19 mouse cellular contexts compared by ENCODE assay signal in the genomic region with DNA sequence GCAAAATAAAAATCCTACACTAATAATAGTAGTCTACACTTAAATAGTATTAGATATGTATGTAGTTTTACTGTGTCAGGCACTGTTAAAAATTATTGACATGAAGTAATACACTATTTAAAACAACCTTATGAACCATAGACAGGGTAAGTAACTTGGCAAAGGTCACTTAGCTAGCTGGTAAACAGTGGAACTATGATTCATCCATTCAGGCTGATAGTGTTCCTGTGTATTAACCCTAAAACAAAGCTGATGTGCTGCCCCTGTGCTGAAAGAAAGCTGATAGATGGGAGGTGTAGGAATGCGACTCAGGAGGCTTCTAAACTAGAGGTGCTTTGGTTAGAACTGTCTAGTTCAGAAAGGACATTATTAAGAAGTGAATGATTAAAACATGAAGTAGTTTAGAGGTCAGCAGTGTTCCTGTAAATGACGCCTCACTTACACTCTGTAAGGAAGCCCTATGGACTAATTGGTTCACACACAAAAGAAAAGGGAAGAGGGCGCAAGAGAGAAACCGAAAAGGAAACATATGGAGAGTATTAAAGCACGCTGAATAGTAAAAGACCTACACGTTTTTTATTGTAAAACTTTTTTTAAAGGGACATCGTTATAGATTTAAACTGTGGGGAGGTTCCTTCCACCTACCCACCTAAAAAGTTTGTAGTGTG.
"Had no signal": no experiment of that assay in that cellular context is flagged by ENCODE, and none has a peak within 500 bp of the region (broad histone marks: within the 10 kb centered on the region; RNA-seq: fewer than 3 reads in every experiment).

No protein-coding gene starts in this region.

- H3K4me3 ChIP-seq: intestine, embryonic 15.5 days; kidney, embryonic 15.5 days; left cerebral cortex, adult 2 months; limb, embryonic 10.5 days; limb, embryonic 13.5 days; liver, embryonic 13.5 days; megakaryocyte, embryonic 14.5 days; stomach, embryonic 15.5 days had no signal

- H3K36me3 ChIP-seq: intestine, embryonic 15.5 days; stomach, embryonic 15.5 days had no signal

- H3K27me3 ChIP-seq: intestine, embryonic 15.5 days; kidney, embryonic 15.5 days; limb, embryonic 13.5 days; liver, embryonic 13.5 days; megakaryocyte, embryonic 14.5 days; stomach, embryonic 15.5 days had no signal

- DNase-seq: kidney, adult 11 months; kidney, adult 8-10 months; kidney, postnatal 10 days; kidney, postnatal 36 days; layer of hippocampus, postnatal 36 days; liver, embryonic 13.5 days; lung, embryonic 14.5 days; lung, postnatal 4 days; midbrain, embryonic 14.5 days; thymus, adult 18-20 months; thymus, postnatal 25 days had no signal

- ATAC-seq: intestine, embryonic 15.5 days; lung, postnatal 0 days had no signal

- H3K4me1 ChIP-seq: intestine, embryonic 15.5 days; kidney, embryonic 15.5 days; limb, embryonic 10.5 days; limb, embryonic 13.5 days; liver, embryonic 13.5 days; stomach, embryonic 15.5 days had no signal

- H3K27ac ChIP-seq: intestine, embryonic 15.5 days; kidney, embryonic 15.5 days; left cerebral cortex, adult 2 months; limb, embryonic 10.5 days; limb, embryonic 13.5 days; liver, embryonic 13.5 days; stomach, embryonic 15.5 days had no signal
